Mouse (Mus musculus): ENCODE data around the gene Pmpcb.

Pmpcb gene

DNA sequence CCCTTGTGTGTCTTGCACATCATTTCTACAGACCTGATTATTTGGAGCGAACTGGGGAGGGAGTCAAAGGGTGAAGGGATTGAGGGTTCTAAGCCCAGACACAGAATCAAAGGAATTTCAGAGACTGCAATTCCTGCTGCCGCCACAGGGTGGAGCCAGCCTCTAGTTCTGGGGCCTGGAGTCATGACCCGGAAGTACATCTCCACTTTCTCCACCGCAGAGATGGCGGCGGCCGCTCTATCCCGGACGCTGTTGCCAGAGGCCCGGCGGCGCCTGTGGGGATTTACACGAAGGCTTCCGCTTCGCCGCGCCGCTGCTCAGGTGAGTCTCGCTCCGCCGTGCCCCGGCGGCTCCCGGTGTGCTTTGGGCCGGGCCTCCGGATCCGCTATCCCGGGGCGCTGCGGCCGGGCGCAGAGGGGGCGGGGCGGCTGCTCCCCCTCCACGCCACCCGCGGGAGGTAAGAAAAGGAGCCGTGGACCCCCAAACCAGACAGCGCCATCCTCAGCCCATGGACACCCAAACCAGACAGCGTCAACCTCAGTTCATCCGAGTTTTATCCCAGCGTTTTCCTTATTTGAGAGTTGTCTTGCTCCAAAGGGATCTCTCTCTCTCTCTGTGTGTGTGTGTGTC, at the start of gene Pmpcb:
Gene Pmpcb, plus strand, starts transcription at position 186 of the 630 bp plus-strand sequence.
- DNase-seq: peak; percentile 99

DNA sequence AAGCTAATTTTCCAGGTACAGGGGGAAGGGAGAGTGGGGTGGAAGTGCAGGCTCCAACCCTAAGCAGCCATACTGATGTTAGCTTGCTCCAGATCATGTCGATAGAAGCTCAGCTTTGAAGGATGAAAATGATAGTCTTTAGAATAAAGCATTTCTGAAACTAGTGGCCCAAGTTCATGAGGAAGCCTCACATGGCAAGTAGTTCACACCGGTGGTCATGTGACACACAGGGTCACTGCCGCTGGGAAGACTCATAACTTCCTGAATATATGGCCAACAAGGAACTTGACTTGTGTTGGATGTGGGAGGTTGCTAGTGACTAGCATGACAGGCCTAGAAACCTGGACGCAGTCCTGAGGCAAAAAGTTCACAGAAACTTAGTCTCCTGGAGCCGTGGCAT, 44.7 kb upstream of the Pmpcb start:
- DNase-seq: peak; percentile 62

DNA sequence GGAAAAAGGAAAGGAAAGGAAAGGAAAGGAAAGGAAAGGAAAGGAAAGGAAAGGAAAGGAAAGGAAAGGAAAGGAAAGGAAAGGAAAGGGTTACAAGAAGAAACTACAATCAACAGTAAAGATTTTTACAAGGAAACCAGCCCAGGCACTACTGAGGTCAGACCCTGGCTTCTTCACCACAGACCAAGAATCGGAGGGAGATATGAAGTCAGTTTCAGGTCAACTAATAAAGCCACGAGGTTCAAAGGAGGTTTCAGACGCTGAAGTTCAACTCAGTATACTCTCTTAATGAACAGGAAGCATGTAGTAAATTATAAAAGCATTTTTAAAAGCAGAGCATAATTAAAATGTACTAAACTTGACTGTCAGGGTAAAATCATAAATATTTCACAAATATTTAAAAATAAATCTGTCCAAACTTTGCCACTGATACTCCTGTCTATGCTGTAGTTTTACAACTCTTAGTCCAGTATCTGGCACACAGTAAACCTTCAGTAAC, 43.5 kb upstream of the Pmpcb start:
- DNase-seq: peak; percentile 33

DNA sequence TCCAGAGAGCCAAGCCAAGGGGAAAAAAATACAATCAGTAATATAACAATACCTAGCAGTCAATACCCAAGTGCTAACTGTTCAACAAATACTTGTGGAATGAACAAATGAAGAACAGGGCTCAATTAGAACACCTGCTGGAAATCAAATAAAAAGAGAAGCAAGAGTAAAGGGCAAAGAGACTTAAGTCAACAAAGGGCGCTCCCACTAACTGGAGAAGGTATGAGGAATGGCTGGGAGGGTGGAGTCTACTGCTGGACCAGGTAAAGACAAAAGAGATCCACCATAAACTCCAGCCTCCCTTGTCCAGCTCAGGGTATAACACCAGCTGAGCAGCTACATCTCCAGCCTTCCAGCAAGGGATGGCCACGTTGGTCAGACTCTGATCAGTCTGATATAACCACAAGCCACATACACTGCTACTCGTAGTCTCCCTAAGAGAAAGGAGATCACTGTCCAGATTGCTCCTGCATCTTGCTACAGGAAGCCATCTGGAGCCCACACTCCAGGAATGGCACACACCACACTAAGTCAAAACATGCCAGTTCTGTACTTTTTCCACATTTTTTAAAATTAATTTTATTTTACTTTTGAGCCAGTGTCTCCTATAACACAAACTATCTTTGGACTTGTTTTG, 42.0 kb upstream of the Pmpcb start:
- peak; percentile 75 for DNase-seq

DNA sequence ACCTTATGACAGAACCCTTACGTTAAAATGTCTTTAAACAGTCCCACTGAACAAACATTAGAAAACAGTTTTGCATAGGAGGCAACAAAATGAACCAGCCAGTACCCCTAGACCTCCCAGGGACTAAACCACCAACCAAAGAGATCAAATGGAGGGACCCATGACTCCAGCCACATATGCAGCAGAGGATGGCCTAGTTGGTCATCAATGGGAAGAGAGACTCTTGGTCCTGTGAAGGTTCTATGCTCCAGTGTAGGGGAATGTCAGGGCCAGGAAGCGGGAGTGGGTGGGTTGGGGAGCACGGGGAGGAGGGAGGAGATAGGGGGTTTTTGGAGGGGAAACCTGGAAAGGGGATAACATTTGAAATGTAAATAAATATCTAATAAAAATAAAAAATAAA, 37.4 kb upstream of the Pmpcb start:
- peak; percentile 66 for DNase-seq

DNA sequence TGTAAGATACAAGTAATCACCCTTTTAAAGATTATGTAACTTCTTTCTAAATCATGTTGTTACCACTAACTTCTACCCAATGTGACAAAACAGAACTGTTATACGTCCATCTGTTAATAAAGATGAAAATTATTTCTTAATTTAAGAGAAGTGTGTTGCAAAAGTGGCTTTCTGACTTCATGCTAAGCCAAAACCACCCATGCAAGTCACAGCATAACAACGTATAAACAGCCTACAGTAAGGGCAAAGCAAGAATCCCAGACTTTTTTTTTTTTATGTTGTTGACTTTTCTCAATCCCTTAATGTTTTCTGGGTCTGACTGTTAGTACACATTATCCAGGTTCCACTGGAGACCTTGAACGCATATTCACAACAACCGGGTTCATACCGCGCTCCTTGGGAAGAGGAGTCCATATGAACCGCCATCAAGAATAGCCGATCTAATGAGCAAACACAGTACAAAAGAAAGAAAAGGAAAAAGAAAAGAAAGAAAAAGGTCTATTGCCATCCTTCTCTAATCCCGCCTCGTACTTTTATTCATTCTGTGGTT, 36.6 kb upstream of the Pmpcb start:
- DNase-seq: peak; percentile 82

DNA sequence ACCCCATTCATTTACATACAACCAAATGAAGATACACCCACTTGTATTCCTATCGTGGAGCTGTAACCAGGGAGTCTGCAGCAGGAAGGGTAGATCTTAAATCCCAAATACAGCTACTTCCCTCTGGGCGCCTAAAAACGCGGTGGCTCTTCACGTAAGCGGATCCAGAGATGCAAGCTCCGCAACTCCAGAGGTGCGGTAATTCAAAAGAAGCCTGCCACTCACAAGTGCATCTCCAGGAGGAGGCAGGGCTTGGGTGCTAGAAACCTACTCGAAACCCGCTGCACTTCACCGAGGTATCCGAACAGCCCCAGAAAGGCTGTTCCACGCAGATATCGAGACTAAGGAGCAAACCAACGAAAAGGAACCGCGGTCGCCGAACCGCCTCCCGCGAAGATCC, 36.0 kb upstream of the Pmpcb start:
- no peak for DNase-seq

DNA sequence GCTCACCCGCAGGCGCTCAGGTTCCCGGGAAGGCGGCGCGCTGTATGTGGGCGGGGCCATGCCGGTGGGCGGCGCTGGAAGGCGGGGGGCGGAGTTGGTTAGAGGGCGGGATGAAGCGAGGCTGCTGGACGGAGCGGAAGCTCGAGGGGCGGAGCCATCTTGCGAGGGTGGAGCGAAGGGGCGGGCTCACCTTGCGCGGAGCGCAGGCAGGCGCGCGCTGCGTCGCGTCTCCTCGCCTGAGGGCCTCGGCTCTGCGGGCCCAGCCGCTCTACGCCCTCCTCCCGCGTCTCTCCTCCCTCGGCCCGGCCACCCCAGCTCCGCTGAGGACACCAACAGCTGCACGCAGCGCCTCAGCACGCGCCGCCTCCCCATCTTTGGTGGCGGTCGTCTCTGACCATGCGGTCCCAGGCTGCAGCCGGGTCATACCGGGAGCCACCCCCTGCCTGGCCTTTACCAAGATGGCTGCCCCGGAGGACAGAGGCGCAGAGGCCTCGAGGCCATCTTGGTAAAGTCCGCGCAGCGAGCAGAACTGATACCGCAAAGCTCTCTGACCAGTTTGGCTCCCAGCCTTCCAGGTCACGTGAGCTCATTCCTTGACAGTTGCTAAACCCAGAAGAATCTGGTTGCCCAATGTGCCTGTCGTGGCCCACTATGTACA, 35.5 kb upstream of the Pmpcb start, which contains the start of gene Napepld:
Gene Napepld, minus strand, starts transcription at position 46 of the 658 bp plus-strand sequence.
- peak; percentile 100 for DNase-seq

DNA sequence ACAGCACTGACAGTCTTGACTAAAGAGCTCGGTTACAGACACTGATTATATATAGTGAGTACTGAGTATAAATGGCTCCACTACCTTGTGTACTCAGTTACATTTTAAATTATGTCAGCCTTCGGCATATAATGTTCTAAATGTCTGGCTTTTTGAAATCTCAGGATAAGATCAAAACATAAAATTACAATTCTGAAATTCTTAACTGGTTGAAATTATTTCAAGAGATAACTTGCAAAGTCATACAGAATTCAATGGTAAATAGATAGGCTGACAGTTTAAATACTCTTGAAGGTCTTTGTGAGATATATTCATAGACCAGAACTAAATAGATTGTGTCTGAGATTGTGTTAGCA, 35.0 kb upstream of the Pmpcb start:
- no peak for DNase-seq

DNA sequence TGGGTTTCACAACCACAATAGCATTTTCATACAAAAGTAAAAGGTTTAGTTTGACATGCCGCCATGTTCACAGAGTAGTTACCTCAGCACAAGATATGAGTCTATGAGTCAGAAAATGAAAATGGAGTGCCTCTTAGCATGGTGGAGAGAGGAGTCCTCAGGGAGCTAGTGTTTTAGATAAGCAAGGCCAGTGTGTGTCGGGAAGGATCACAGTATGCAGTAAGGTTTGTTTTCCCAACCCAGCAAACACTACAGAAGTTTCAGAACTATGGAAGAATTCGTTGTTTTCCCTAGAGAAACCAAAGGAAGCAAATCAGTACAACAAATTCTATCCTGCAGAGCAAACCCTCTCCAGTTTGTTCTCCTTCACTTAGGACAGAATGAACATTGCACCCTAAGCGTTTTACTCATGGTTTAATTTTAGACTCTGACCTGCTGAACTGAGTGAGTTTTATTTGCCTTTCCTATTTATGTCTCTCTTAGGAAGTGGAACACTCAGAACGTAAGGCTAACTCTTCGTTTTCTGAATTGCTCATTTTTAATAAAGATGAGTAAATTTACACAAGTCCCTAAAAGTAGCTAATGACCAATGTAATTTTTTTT, 34.0 kb upstream of the Pmpcb start:
- DNase-seq: peak; percentile 83

DNA sequence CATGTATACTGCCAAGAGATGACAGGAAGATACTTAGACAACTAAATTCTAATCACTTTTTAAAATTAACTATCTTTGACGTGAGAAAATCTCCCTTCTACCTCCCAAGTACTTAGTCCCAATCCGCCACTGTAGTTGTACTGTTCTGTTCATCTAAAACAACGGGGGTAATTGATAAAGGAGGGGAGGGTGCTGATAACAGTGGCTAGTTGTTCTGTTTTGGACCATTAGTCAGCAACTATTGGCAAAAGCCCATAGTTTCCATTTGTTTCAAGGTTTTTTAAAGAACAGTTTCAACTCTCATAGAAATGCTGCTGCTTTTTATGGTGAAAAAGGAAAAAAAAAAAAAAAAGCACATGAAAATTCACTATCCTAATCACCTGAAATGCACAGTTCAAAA, 33.2 kb upstream of the Pmpcb start:
- DNase-seq: no peak

DNA sequence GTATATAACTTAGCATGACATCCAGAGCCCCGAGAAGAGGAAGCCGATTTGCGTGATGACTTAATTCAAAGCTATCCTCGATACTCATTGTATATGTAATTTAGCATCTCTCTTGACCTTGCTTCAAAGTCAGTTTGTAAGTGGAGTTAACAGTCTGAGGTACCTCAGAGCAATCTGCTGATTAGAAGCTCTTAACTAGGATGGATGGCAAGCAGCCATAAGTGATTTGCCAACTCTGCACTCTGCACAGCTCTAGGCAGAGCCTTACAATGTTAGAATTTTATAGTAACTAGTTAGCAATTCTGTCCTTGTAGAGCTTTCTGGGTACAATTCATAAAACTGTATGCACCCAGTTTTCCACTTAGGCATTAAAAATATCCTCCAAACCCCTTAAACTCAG, 30.4 kb upstream of the Pmpcb start:
- DNase-seq: peak; percentile 60

DNA sequence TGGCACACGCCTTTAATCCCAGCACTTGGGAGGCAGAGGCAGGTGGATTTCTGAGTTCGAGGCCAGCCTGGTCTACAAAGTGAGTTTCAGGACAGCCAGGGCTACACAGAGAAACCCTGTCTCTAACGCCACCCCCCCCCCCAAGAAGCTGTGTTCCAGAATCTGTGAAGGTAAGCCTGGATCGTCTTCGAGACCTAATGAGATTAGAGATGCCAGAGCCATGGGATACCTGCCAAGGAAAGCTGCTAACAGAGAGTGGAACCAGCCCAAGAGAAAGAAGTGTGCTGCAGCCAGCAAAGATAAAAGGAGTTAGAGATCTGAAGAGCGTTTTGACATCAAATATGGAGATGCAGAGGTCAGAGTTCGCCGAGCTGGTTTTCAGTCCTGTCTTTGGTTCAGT, 28.9 kb upstream of the Pmpcb start:
- peak; percentile 65 for DNase-seq

DNA sequence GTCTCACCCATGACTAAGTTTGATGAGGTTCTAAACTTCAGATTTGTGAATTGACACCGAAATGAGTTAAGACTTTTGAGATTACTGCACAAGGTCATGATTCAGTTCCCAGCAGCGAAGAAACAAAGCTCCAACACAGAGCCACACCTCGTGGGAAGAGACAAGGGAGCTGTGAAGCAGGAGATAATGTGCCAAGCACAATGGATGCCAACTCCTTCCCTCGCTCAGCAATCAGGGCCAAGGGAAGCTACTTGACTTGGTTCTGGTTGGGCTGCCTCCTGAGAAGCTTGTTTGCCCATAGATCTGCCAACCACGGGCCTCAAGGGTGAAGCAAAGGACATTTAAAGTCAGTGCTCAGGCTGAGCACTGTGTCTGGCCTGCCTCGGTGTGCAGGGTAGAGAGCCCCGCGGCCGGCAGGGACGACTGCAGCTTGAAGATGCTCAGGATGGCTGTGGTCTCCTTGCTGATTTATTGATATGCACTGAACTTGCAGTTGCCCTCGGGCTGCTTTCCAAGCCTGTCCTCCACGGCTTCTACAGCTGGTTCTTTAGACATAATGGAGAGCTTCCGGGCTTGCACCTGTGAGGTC, 24.7 kb upstream of the Pmpcb start:
- DNase-seq: peak; percentile 81

DNA sequence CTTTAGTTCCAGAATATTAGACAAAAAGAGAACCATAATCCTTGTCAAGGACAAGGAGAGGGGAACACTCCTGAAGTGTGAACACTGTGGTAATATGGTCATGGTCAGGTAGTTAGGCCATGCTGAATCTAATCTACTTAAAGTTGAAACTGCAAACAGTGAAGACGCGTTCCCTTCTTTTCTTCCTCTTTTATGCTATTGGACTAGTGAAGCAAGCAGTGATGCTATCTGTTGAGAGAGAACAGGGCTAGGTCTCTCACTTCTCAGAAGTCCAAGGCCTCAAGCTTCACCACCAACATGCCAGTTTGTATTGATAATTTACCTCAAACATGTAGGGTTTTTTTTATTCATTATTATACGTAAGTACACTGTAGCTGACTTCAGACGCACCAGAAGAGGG, 22.5 kb upstream of the Pmpcb start:
- DNase-seq: no peak

DNA sequence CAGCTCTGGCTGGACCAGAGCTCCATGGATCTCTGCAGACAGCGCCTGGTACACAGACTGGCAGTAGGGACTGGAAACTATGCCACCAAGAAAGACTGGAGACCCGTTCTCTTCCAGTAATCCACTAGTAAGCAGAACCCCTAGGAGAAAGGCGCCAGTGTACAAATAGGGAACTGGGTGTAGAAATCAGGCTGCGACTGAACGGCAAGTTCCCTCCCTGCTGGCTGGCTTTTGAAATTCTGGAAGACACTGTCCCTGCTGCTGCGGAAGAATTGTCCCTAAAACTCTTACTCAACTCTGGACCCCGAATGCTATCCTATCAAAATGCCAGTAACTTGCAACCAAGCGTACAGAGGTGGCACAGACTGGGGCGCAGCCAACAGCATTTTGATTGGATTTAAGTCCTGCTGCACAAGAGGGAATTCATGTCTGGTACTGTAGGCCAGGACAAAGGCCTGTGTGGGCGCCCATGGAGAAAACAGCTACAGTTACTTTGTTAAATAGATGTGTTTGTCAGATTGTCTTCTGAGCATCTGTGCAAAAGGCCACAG, 19.7 kb upstream of the Pmpcb start:
- peak; percentile 33 for DNase-seq

DNA sequence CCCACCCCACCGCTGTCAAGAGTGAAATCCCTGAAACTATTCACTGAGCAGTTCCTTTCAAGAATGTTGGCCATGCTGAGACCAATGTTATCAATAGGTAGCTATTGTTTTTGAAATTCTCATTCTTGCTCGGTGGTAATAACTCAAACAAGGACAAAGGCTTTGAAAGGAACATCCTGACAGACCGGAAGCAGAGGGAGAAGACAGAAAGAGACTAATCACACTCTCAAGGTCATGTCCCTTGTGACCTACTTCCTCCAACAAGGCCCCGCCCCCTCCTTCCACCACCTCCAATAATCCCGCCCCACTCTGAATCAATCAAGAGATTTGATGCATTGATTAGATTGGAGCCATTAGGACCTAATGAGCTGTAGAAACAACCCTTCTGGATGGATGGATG, 18.4 kb upstream of the Pmpcb start:
- peak; percentile 37 for DNase-seq

DNA sequence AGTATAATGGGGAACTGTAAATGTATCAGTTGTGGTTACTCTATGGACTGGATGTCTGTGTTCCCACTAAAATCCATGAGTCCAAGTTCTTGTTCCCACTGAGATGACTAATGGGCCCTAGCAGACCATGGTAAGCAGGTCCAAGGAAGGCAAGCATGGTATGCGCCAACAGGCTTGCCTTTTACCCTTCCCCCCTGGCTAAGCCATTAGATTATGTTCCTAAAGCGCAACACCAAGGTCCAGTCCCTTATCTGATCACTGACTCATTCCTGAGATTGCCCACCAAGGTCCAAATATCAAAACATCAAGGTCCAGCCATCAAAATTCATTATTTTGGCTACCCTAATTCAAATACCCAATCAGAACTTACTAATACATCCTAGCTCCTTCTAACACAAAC, 17.7 kb upstream of the Pmpcb start:
- no peak for DNase-seq

DNA sequence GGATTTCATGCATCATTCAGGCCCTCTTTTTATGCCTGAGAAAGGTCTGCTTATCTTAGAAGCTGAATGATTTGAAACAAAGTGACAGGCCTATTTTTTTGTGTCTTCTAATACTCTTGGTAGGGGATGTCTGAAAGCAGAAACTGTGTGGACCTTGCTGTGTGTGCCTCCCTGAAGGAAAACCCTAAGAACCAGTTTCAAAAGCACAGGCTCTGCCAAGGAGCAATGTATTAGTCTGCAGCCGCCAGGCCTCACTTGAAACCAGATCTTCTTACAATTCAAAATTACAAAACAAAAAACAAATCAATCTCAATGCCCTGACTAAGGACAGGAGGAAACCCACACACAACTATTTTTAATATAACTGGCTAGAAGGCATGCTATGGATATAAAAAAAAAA, 12.5 kb upstream of the Pmpcb start:
- DNase-seq: peak; percentile 6

DNA sequence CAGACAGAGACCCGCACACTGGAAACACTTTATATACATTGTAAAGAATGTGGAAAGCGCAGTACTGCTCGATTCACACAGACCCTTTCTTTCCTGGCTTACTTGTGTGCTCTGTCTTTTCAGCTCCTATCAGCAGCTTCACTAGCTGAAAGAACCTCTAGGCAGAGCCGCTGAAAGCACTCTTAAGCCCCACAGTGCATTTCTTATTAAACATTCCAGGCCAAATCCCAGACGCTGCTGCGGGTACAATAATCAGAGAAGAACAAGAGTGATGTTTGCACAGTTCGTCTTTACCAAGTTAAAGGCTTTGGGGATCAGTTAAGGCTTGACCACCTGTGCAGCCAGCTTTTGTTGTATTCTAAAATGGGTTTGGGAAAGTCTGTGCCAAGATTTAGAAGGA, 12.1 kb upstream of the Pmpcb start:
- peak; percentile 37 for DNase-seq

DNA sequence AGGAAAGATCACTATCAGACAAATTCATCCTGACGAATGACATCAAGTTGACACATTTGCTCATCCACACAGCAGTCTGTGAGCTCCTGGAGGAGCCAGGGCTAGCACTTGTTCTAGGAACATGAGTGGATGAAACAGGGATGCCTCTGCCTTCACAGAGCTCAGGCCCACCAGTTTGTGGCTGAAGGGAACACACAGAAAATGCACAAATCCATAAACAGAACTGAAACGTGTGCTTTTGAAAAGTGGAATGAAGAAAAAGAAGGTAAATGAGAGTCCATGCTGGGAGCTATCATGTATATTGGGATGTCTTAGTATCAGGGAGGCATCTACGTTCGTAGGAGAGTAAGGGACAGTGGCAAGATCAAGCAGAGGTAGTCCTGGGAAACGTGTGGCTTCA, 7.8 kb upstream of the Pmpcb start:
- DNase-seq: peak; percentile 53

DNA sequence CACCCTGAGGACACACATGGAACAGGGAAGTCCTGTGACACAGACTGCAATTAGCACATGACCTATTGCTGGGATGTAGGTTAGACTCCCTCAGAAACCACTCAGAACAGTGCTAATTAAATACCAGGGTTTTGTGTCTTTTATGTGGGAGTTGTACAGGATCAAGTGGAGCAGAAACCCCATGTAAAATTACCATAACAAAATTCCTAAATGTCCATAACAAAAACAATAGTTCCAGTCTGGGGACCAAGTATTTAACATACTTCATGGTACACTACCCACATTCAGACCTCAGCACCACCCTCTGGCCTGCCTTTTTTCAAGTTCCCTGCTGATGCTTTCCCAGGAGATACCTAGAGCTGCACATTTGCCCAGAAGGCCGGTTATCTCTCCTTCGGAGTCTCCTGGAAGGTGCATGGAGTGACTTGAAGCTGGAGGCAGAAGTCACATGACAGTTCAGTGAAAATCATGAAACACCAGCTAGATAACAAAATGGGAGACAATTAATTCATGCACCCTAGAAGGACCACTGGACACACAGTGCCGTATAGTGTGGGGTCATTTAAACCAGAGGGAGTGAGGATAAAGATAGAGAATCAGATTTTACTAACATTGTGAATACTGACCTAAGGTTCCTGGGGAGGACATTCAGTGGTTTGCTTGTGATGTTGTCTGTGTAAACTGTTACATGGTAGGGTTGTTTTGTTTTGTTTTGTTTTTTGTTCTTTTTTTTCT, 4.6 kb upstream of the Pmpcb start:
- DNase-seq: peak; percentile 68

Data from heart, adult 11 months (tissue).